In the genomic region with DNA sequence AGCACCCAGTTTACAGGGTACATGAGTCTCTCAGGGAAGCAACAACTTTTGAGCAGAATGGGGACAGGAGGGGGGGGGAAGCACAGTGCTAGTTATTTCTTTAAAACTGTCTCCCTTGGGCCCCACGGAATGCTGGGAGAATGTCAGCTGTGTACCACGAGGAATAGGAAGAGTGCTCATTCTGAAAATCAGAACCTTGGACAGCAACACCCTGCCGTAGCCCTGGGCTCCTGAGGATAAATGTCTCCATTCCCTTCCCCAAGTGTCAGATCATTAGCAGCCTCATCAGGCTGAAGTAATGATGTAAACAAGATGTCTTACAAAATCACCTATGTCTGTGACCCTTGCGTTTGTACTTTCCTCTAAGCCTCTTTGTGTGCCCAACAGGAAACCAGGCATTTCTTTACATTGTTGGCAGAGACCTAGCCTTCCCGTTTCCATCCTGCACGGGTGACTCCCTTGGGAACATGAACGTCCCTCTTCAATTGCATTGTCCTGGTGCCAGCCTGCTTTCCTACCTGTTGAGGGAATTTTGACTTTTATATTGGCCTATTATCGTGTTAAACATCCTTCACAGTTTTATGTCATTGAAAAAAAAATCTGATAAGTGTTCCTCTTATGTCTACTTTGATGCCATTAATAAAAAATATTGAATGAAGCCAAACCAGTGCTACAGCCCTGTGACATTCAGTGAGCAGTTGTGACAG, we compare ENCODE assay signal across 9 mouse cellular contexts.
DNase-seq lines count a peak whose midpoint lies in the region; ATAC-seq and TF ChIP-seq lines count a peak whose summit lies in the region.
"Had no signal": no experiment of that assay in that cellular context is flagged by ENCODE, and none has a peak within 500 bp of the region (broad histone marks: within the 10 kb centered on the region; RNA-seq: fewer than 3 reads in every experiment).

No protein-coding gene starts in this region.

- ATAC-seq in kidney, embryonic 15.5 days (replicated peaks; ENCODE audit: low FRiP score) = no peak
- ATAC-seq in limb, embryonic 14.5 days (ENCODE audit: low FRiP score, low read depth) = no peak

- no peak for TF ChIP-seq RAD21 in MEL (IDR thresholded peaks at IDR 0.05; ENCODE audit: low read depth, low read length)

- no peak for TF ChIP-seq CTCF in MEL (IDR thresholded peaks at IDR 0.05 in 2 of 3, conservative IDR thresholded peaks at IDR 0.05 in 1 of 3; ENCODE audit: control insufficient read depth in 1 of 3, insufficient read depth in 1 of 3, low read depth in 2 of 3, low read length in 3 of 3, poor library complexity in 1 of 3, severe bottlenecking in 1 of 3)
- no peak for TF ChIP-seq CTCF in gastrocnemius, adult 2 months (IDR thresholded peaks at IDR 0.05)

- peaks cover 6% of the 10 kb centered on the region; the same call in 1 of the 2 replicates for H3K27me3 ChIP-seq in kidney, embryonic 15.5 days
- no peaks in the 10 kb centered on the region for H3K27me3 ChIP-seq in MEL (ENCODE audit: control insufficient read depth in 1 of 2, insufficient read depth in 2 of 2, low read length in 2 of 2)
- H3K27me3 ChIP-seq in limb, embryonic 14.5 days (ENCODE audit: control insufficient read depth, insufficient read depth, low read length) = no peaks in the 10 kb centered on the region
- H3K27me3 ChIP-seq: embryonic facial prominence, embryonic 15.5 days; liver, embryonic 15.5 days had no signal

- peak; percentile 40 for DNase-seq in kidney, postnatal 10 days
- peak; percentile 35 for DNase-seq in MEL (ENCODE audit: low read depth, low spot score)
- DNase-seq in c-Kit-positive CD71-positive TER-119-negative erythroid progenitor cells, embryonic 14.5 days (ENCODE audit: low read depth) = peak; percentile 2
- DNase-seq in limb, embryonic 14.5 days (ENCODE audit: low spot score) = peak; percentile 51
- DNase-seq in gastrocnemius, adult 2 months = no peak
- no peak for DNase-seq in cerebellum, adult 18-20 months

- no peaks in the 10 kb centered on the region for H3K79me2 ChIP-seq in MEL (ENCODE audit: control insufficient read depth, insufficient read depth, low read length, poor library complexity)

- no peak overlapping the region for H3K27ac ChIP-seq in kidney, embryonic 15.5 days
- no peak overlapping the region for H3K27ac ChIP-seq in MEL (ENCODE audit: control insufficient read depth, low read depth, low read length)
- no peak overlapping the region for H3K27ac ChIP-seq in limb, embryonic 14.5 days (replicated peaks; ENCODE audit: low read depth, low read length)
- H3K27ac ChIP-seq in gastrocnemius, adult 2 months = no peak overlapping the region
- H3K27ac ChIP-seq: embryonic facial prominence, embryonic 15.5 days; liver, embryonic 15.5 days had no signal

- TF ChIP-seq POLR2A in MEL (IDR thresholded peaks at IDR 0.05; ENCODE audit: control insufficient read depth in 1 of 2, insufficient read depth in 1 of 2, low read depth in 1 of 2, low read length in 2 of 2, poor library complexity in 1 of 2) = no peak
- no peak for TF ChIP-seq POLR2A in limb, embryonic 14.5 days (IDR thresholded peaks at IDR 0.05; ENCODE audit: borderline replicate concordance, extremely low read depth, insufficient read depth, insufficient read length)

- no peak for TF ChIP-seq EP300 in MEL (IDR thresholded peaks at IDR 0.05; ENCODE audit: low read depth in 1 of 2, low read length in 2 of 2)

- H3K9me3 ChIP-seq in kidney, embryonic 15.5 days (replicated peaks) = no peaks in the 10 kb centered on the region
- H3K9me3 ChIP-seq in MEL (replicated peaks; ENCODE audit: insufficient read depth, low read length) = no peaks in the 10 kb centered on the region
- H3K9me3 ChIP-seq in limb, embryonic 14.5 days (ENCODE audit: control insufficient read depth, low read length) = no peaks in the 10 kb centered on the region
- H3K9me3 ChIP-seq: embryonic facial prominence, embryonic 15.5 days; liver, embryonic 15.5 days had no signal

- H3K9ac ChIP-seq in kidney, embryonic 15.5 days = no peak overlapping the region
- no peak overlapping the region for H3K9ac ChIP-seq in MEL (ENCODE audit: control insufficient read depth, low read depth, low read length, poor library complexity, severe bottlenecking)
- H3K9ac ChIP-seq in limb, embryonic 14.5 days (ENCODE audit: low read depth, low read length, severe bottlenecking) = no peak overlapping the region
- H3K9ac ChIP-seq: embryonic facial prominence, embryonic 15.5 days; liver, embryonic 15.5 days had no signal

- no peak overlapping the region for H3K4me2 ChIP-seq in kidney, embryonic 15.5 days
- H3K4me2 ChIP-seq in limb, embryonic 14.5 days (replicated peaks; ENCODE audit: low read depth, low read length, severe bottlenecking) = no peak overlapping the region
- H3K4me2 ChIP-seq: embryonic facial prominence, embryonic 15.5 days; liver, embryonic 15.5 days had no signal

- no peak overlapping the region for H3K4me3 ChIP-seq in kidney, embryonic 15.5 days (replicated peaks)
- H3K4me3 ChIP-seq in MEL (ENCODE audit: control insufficient read depth in 1 of 2, insufficient read depth in 1 of 2, low read depth in 2 of 2, low read length in 2 of 2) = no peak overlapping the region
- no peak overlapping the region for H3K4me3 ChIP-seq in limb, embryonic 14.5 days (replicated peaks; ENCODE audit: low read length)
- no peak overlapping the region for H3K4me3 ChIP-seq in gastrocnemius, adult 2 months
- H3K4me3 ChIP-seq: embryonic facial prominence, embryonic 15.5 days; liver, embryonic 15.5 days had no signal

- H3K36me3 ChIP-seq in kidney, embryonic 15.5 days = no peaks in the 10 kb centered on the region
- H3K36me3 ChIP-seq in MEL (ENCODE audit: control insufficient read depth in 1 of 2, insufficient read depth in 2 of 2, low read length in 2 of 2) = no peaks in the 10 kb centered on the region
- H3K36me3 ChIP-seq in limb, embryonic 14.5 days (ENCODE audit: control insufficient read depth, insufficient read depth, low read length) = no peaks in the 10 kb centered on the region
- H3K36me3 ChIP-seq: embryonic facial prominence, embryonic 15.5 days; liver, embryonic 15.5 days had no signal

- 39% methylated on average over 8 of the region's 8 CpGs for WGBS in kidney, embryonic 15.5 days
- WGBS in limb, embryonic 14.5 days = 35% methylated on average over 8 of the region's 8 CpGs

- no peaks in the 10 kb centered on the region for H3K4me1 ChIP-seq in kidney, embryonic 15.5 days
- H3K4me1 ChIP-seq in MEL (ENCODE audit: control insufficient read depth in 1 of 2, insufficient read depth in 2 of 2, low read length in 2 of 2) = no peaks in the 10 kb centered on the region
- no peaks in the 10 kb centered on the region for H3K4me1 ChIP-seq in limb, embryonic 14.5 days (ENCODE audit: control insufficient read depth, insufficient read depth, low read length)
- H3K4me1 ChIP-seq: embryonic facial prominence, embryonic 15.5 days; liver, embryonic 15.5 days had no signal

- intact Hi-C loops in gastrocnemius, adult 2 months (cut with DNase I) = no loop called here

TF ChIP-seq in MEL, 35 proteins besides CTCF, POLR2A, EP300 and RAD21:
- no peak for TF ChIP-seq ELF1 (IDR thresholded peaks at IDR 0.05; ENCODE audit: low read depth, low read length)
- TF ChIP-seq E2F4 (IDR thresholded peaks at IDR 0.05; ENCODE audit: borderline replicate concordance, low read depth, low read length) = no peak
- TF ChIP-seq ETS1 (IDR thresholded peaks at IDR 0.05; ENCODE audit: low read depth, low read length) = no peak
- TF ChIP-seq HCFC1 (IDR thresholded peaks at IDR 0.05; ENCODE audit: low read depth, low read length) = no peak
- TF ChIP-seq POLR2AphosphoS2 (IDR thresholded peaks at IDR 0.05; ENCODE audit: low read length) = no peak
- no peak for TF ChIP-seq MAZ (IDR thresholded peaks at IDR 0.05; ENCODE audit: low read depth, low read length)
- no peak for TF ChIP-seq NELFE (IDR thresholded peaks at IDR 0.05; ENCODE audit: low read depth, low read length)
- no peak for TF ChIP-seq MYB (IDR thresholded peaks at IDR 0.05; ENCODE audit: low read depth, low read length)
TF ChIP-seq in MEL: peak in this region for 0.

Comparison
In these comparisons a context has a peak if more than half of its experiments do, and no peak if none do; other contexts are left out.
1. DNase-seq: peak in kidney, postnatal 10 days (single experiment), MEL (single experiment), c-Kit-positive CD71-positive TER-119-negative erythroid progenitor cells, embryonic 14.5 days (single experiment) and limb, embryonic 14.5 days (single experiment); none in gastrocnemius, adult 2 months (single experiment) and cerebellum, adult 18-20 months (0 of 2).